Mouse (Mus musculus): Measurements from ENCODE around the gene Eif4ebp2.
"Not testable (repeated sequence)": the region's sequence is repeated elsewhere in the genome, so short reads cannot be mapped to it uniquely, and the experiment has no call there.

Eif4ebp2 gene

GRCm38 (mm10) chr10:61457182-61457581 is 4.7 kb upstream of the Eif4ebp2 start:
- DNase-seq = no peak

GRCm38 (mm10) chr10:61453171-61453570 is 710 bp upstream of the Eif4ebp2 start:
- not testable (repeated sequence) for DNase-seq

GRCm38 (mm10) chr10:61451931-61452617 is 387 bp downstream of the Eif4ebp2 start:
- peak; percentile 71 for DNase-seq

- DNase-seq = peak; percentile 48
These were observed 964 bp downstream of the Eif4ebp2 start for GRCm38 (mm10) chr10:61451463-61451930.

GRCm38 (mm10) chr10:61448834-61449233 is 3.6 kb downstream of the Eif4ebp2 start:
- DNase-seq = no peak

GRCm38 (mm10) chr10:61447581-61448353 is 4.7 kb downstream of the Eif4ebp2 start:
- DNase-seq = no peak

- DNase-seq = no peak
These were observed 7.4 kb downstream of the Eif4ebp2 start for GRCm38 (mm10) chr10:61445016-61445415.

- DNase-seq = no peak
These were observed 8.6 kb downstream of the Eif4ebp2 start for GRCm38 (mm10) chr10:61443876-61444275.

GRCm38 (mm10) chr10:61443456-61443855 is 9.0 kb downstream of the Eif4ebp2 start:
- DNase-seq = no peak

- DNase-seq = no peak
These were observed 12.2 kb downstream of the Eif4ebp2 start for GRCm38 (mm10) chr10:61440202-61440800.

- no peak for DNase-seq
These were observed 21.1 kb downstream of the Eif4ebp2 start for GRCm38 (mm10) chr10:61431375-61431774.

- no peak for DNase-seq
These were observed 23.4 kb downstream of the Eif4ebp2 start for GRCm38 (mm10) chr10:61429043-61429442.

- DNase-seq = no peak
These were observed 24.0 kb downstream of the Eif4ebp2 start for GRCm38 (mm10) chr10:61428416-61428815.

- DNase-seq = no peak
These were observed 24.5 kb downstream of the Eif4ebp2 start for GRCm38 (mm10) chr10:61427951-61428350.

GRCm38 (mm10) chr10:61426251-61426757 is 26.2 kb downstream of the Eif4ebp2 start:
- no peak for DNase-seq

GRCm38 (mm10) chr10:61425047-61425446 is 27.4 kb downstream of the Eif4ebp2 start:
- no peak for DNase-seq

GRCm38 (mm10) chr10:61424500-61424899 is 28.0 kb downstream of the Eif4ebp2 start:
- no peak for DNase-seq

GRCm38 (mm10) chr10:61423289-61423688 is 29.2 kb downstream of the Eif4ebp2 start:
- DNase-seq = peak; percentile 81

GRCm38 (mm10) chr10:61422861-61423260 is 29.6 kb downstream of the Eif4ebp2 start:
- DNase-seq = no peak

GRCm38 (mm10) chr10:61420011-61420410 is 32.5 kb downstream of the Eif4ebp2 start:
- no peak for DNase-seq

- DNase-seq = no peak
These were observed 33.3 kb downstream of the Eif4ebp2 start for GRCm38 (mm10) chr10:61419146-61419545.

- no peak for DNase-seq
These were observed 34.1 kb downstream of the Eif4ebp2 start for GRCm38 (mm10) chr10:61418131-61418900.

- no peak for DNase-seq
These were observed 34.8 kb downstream of the Eif4ebp2 start, which contains the start of gene Nodal for GRCm38 (mm10) chr10:61417672-61418071. Gene Nodal, plus strand, starts transcription at chr10:61417972.

Measured in thymus, postnatal 4 days (tissue).